Mouse (Mus musculus) kidney, postnatal 36 days (tissue): ENCODE results near the gene Rnf4.

ENCODE experiments used
- DNase-seq, 2 experiments: peaks; one replicate each; pipeline ENCODE4 v3.0.0; 2021 to 2022; ENCODE audit warnings: mixed read lengths in 2 of 2

The Rnf4 gene

GRCm38 (mm10) chr5:34340246-34340645 lies 4.2 kb downstream of the Rnf4 start:
- no peak for DNase-seq

- DNase-seq: no peak
Measured at GRCm38 (mm10) chr5:34352084-34352631, 16.1 kb downstream of the Rnf4 start.

GRCm38 (mm10) chr5:34360261-34360660 lies 24.2 kb downstream of the Rnf4 start:
- no peak for DNase-seq

- DNase-seq: no peak
Measured at GRCm38 (mm10) chr5:34363115-34363514, 27.0 kb downstream of the Rnf4 start.

GRCm38 (mm10) chr5:34368551-34369290 lies 32.6 kb downstream of the Rnf4 start:
- DNase-seq: no peak

GRCm38 (mm10) chr5:34369341-34370021 lies 33.4 kb downstream of the Rnf4 start, which contains the start of gene Fam193a:
Gene Fam193a, plus strand, starts transcription at chr5:34369933.
- DNase-seq: peak; percentile 98 to 99

GRCm38 (mm10) chr5:34370022-34370823 lies 34.1 kb downstream of the Rnf4 start:
- peak in 1 of 2 experiments; percentile 55 for DNase-seq

GRCm38 (mm10) chr5:34370840-34371239 lies 34.8 kb downstream of the Rnf4 start:
- DNase-seq: no peak

- DNase-seq: no peak
Measured at GRCm38 (mm10) chr5:34372141-34372540, 36.1 kb downstream of the Rnf4 start.

- DNase-seq: no peak
Measured at GRCm38 (mm10) chr5:34372541-34372940, 36.5 kb downstream of the Rnf4 start.

GRCm38 (mm10) chr5:34378787-34379186 lies 42.7 kb downstream of the Rnf4 start:
- DNase-seq: no peak

GRCm38 (mm10) chr5:34381700-34382099 lies 45.6 kb downstream of the Rnf4 start:
- DNase-seq: no peak

GRCm38 (mm10) chr5:34385616-34386015 lies 49.5 kb downstream of the Rnf4 start:
- no peak for DNase-seq

GRCm38 (mm10) chr5:34386744-34387143 lies 50.7 kb downstream of the Rnf4 start:
- no peak for DNase-seq

- no peak for DNase-seq
Measured at GRCm38 (mm10) chr5:34393251-34393650, 57.2 kb downstream of the Rnf4 start.

- DNase-seq: no peak
Measured at GRCm38 (mm10) chr5:34395347-34395746, 59.3 kb downstream of the Rnf4 start.

GRCm38 (mm10) chr5:34395850-34396540 lies 59.9 kb downstream of the Rnf4 start:
- no peak for DNase-seq

- no peak for DNase-seq
Measured at GRCm38 (mm10) chr5:34397866-34398265, 61.8 kb downstream of the Rnf4 start.

GRCm38 (mm10) chr5:34398326-34398725 lies 62.2 kb downstream of the Rnf4 start:
- peak in 1 of 2 experiments; percentile 26 for DNase-seq
